Mouse (Mus musculus) kidney, adult 2 months (tissue): ENCODE data around the gene Cd7.

Experiments
- CTCF ChIP-seq: fragments of 200-500 bp; conservative IDR thresholded peaks from 2 replicates; pipeline ENCODE4 v1.5.1; 2011; ENCODE audit warnings: low read depth, mild to moderate bottlenecking, control low read depth, low read length, moderate library complexity, mixed read lengths; ENCODE audit not compliant: insufficient read depth, insufficient read length
- POLR2A ChIP-seq: fragments of 200-500 bp; IDR thresholded peaks from one replicate; pipeline ENCODE4 v1.6.1; 2011; ENCODE audit warnings: low read depth, low read length, control low read depth

DNA sequence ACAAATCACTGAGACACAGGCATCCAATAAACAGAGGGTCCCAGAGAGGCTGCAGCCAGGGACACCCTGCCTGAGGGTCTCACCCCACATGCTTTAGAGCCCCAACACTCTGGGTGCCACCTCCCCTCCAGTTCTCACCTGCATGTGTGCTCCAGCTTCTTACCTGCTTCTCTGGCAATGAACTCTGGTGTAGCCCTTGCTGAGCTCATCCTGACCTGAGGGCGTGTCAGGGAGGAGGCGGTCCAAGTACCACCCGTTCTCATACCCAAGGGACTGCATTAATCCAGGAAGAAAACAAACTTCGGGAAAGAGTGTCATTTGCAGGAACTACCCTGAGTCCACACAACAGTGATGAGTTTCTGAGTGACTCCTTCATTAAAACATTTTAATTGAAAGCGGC lies 24.2 kb upstream of the Cd7 start, which contains the start of gene Sectm1b:
- TF ChIP-seq CTCF (no peak), POLR2A (no peak)
